Mouse (Mus musculus): ENCODE measurements around the gene Olfr342. TPM values are rescaled to one million over a fixed set of nuclear protein-coding genes. Genes with fewer than 3 reads are reported as not detected.

The Olfr342 gene
- not detected in 2 replicates for polyA plus RNA-seq (2015; fragmentation: Nextera tagmentation; extraction: Ambion mirVana)

DNA sequence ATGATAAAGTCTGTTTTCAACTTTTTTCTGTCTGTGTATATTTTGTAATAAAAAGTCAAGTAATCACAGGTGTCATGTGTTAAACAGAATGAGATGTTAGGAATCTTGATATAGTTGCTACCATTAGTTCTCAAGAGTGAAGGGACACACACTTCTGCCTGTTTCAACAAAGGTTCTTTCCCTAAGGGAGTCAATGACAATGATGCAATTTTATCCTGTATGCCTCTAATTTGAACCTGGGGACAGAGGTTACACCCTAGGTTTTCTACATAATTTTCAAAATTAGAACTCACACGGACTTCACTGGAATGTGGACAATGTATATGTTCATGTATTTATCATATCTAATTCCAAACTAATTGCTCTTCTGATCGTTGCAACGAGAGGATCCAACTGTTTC is at the start of gene Olfr342:
Gene Olfr342 (plus strand): TSS at position 301 of the 400 bp plus-strand sequence.
- no peaks in the 10 kb centered on the region for H3K36me3 ChIP-seq (ENCODE audit: control insufficient read depth, insufficient read depth)
- no peak within 1 kb of the TSS for H3K4me2 ChIP-seq (ENCODE audit: low read depth, low read length)
- WGBS (ENCODE audit: insufficient replicate concordance) = 43% methylated on average over 3 of the region's 3 CpGs
- no peaks in the 10 kb centered on the region for H3K27me3 ChIP-seq (ENCODE audit: control insufficient read depth, insufficient read depth, low read depth, low read length)
- H3K9ac ChIP-seq (ENCODE audit: low read depth, low read length) = no peak within 1 kb of the TSS
- H3K4me3 ChIP-seq (ENCODE audit: low read depth, low read length) = no peak within 1 kb of the TSS
- no peaks in the 10 kb centered on the region for H3K4me1 ChIP-seq (ENCODE audit: control insufficient read depth, low read depth, low read length)
- H3K27ac ChIP-seq (ENCODE audit: low read length) = no peak within 1 kb of the TSS
- no peak for ATAC-seq (ENCODE audit: low read depth)
- no peaks in the 10 kb centered on the region for H3K9me3 ChIP-seq (replicated peaks; ENCODE audit: control insufficient read depth, low read length)

GRCm38 (mm10) chr2:36482368-36482767 is 42.4 kb upstream of the Olfr342 start, which contains the start of gene Olfr341:
TSS of gene Olfr341 (minus strand) at chr2:36482468.
- no peaks in the 10 kb centered on the region for H3K36me3 ChIP-seq (ENCODE audit: control insufficient read depth, insufficient read depth)
- no peaks in the 10 kb centered on the region for H3K4me1 ChIP-seq (ENCODE audit: control insufficient read depth, low read depth, low read length)
- no peaks in the 10 kb centered on the region for H3K27me3 ChIP-seq (ENCODE audit: control insufficient read depth, insufficient read depth, low read depth, low read length)
- H3K9me3 ChIP-seq (replicated peaks; ENCODE audit: control insufficient read depth, low read length) = no peaks in the 10 kb centered on the region; the same call in 1 of the 2 replicates
- no peak within 1 kb of the TSS for H3K27ac ChIP-seq (ENCODE audit: low read length)
- ATAC-seq (ENCODE audit: low read depth) = no peak
- no peak within 1 kb of the TSS for H3K4me3 ChIP-seq (ENCODE audit: low read depth, low read length)
- H3K4me2 ChIP-seq (ENCODE audit: low read depth, low read length) = no peak within 1 kb of the TSS
- H3K9ac ChIP-seq (ENCODE audit: low read depth, low read length) = no peak within 1 kb of the TSS

GRCm38 (mm10) chr2:36565156-36565555 is 40.4 kb downstream of the Olfr342 start:
- H3K27me3 ChIP-seq (ENCODE audit: control insufficient read depth, insufficient read depth, low read depth, low read length) = no peaks in the 10 kb centered on the region
- H3K27ac ChIP-seq (ENCODE audit: low read length) = no peak overlapping the region
- no peak overlapping the region for H3K9ac ChIP-seq (ENCODE audit: low read depth, low read length)
- no peaks in the 10 kb centered on the region for H3K36me3 ChIP-seq (ENCODE audit: control insufficient read depth, insufficient read depth)
- H3K9me3 ChIP-seq (replicated peaks; ENCODE audit: control insufficient read depth, low read length) = no peaks in the 10 kb centered on the region
- ATAC-seq (ENCODE audit: low read depth) = no peak
- no peaks in the 10 kb centered on the region for H3K4me1 ChIP-seq (ENCODE audit: control insufficient read depth, low read depth, low read length)
- no peak overlapping the region for H3K4me3 ChIP-seq (ENCODE audit: low read depth, low read length)
- no peak overlapping the region for H3K4me2 ChIP-seq (ENCODE audit: low read depth, low read length)

DNA sequence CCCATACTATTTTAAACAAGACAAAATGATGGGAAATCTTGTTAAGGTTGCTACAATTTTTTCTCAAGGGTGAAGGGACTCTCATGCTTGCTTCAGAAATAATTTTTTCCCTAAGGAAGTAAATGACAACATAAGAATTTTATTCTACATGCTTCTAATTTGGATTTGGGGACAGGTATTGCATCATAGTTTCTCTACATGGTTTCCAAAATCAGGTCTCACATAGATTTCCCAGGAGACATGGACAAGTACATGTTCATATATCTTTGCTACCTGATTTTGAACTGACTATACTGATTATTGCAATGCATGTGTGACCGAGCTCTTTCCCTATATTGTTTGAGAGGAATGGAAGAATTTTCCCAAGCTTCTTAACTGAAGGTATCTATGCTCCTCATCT is 41.6 kb downstream of the Olfr342 start, which contains the start of gene Olfr344:
Gene Olfr344 (plus strand): TSS at position 301 of the 400 bp plus-strand sequence.
- H3K4me1 ChIP-seq (ENCODE audit: control insufficient read depth, low read depth, low read length) = no peaks in the 10 kb centered on the region
- no peak within 1 kb of the TSS for H3K27ac ChIP-seq (ENCODE audit: low read length)
- H3K4me2 ChIP-seq (ENCODE audit: low read depth, low read length) = no peak within 1 kb of the TSS
- WGBS (ENCODE audit: insufficient replicate concordance) = 58% methylated on average over 1 of the region's 1 CpGs
- H3K9me3 ChIP-seq (replicated peaks; ENCODE audit: control insufficient read depth, low read length) = no peaks in the 10 kb centered on the region
- H3K4me3 ChIP-seq (ENCODE audit: low read depth, low read length) = no peak within 1 kb of the TSS
- ATAC-seq (ENCODE audit: low read depth) = no peak
- no peak within 1 kb of the TSS for H3K9ac ChIP-seq (ENCODE audit: low read depth, low read length)
- no peaks in the 10 kb centered on the region for H3K27me3 ChIP-seq (ENCODE audit: control insufficient read depth, insufficient read depth, low read depth, low read length)
- H3K36me3 ChIP-seq (ENCODE audit: control insufficient read depth, insufficient read depth) = no peaks in the 10 kb centered on the region

DNA sequence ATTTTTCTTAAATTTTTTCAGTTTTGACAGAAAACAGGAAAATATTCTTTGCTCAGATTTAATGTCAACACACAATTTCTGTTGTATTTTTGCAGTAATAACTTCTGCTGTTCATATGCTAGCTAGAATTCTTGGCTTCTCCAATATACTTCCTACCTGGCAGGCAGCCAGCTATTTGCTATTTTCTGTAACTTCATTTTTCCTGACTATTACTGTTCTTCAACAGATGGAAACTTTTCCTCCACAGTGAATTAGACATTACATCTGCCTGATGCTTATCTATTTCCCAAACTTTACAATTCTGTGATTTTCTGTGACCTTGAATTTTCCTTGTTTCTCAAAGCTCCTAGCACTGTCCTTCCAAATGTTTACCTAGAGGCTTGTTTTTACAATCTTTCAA is 42.2 kb downstream of the Olfr342 start:
- Histone ChIP-seq H3K4me1 (ENCODE audit: control insufficient read depth, low read depth, low read length) (no peaks in the 10 kb centered on the region), H3K9me3 (replicated peaks; ENCODE audit: control insufficient read depth, low read length) (no peaks in the 10 kb centered on the region), H3K9ac (ENCODE audit: low read depth, low read length) (no peak overlapping the region), H3K4me3 (ENCODE audit: low read depth, low read length) (no peak overlapping the region), H3K27me3 (ENCODE audit: control insufficient read depth, insufficient read depth, low read depth, low read length) (no peaks in the 10 kb centered on the region), H3K4me2 (ENCODE audit: low read depth, low read length) (no peak overlapping the region), H3K27ac (ENCODE audit: low read length) (no peak overlapping the region), H3K36me3 (ENCODE audit: control insufficient read depth, insufficient read depth) (no peaks in the 10 kb centered on the region)
- no peak for ATAC-seq (ENCODE audit: low read depth)

DNA sequence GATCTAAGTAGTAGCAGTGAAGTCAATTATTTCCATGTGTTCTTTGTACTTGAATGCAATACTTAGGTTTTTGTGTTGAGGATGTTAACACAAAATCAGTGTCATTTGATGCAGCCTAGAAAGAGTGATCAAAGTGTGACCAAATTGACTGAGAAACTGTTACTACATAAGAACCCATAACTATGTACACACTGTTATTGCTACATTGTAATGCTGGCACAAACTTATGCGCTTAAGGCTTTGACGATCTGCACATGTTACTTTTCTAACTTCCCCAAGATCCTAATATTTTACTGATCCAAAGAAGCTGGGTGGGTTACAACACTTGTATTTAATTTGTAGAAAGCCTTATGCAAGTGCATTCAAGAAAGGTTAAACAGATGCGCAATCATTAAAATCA is 43.0 kb downstream of the Olfr342 start:
- Histone ChIP-seq H3K36me3 (ENCODE audit: control insufficient read depth, insufficient read depth) (no peaks in the 10 kb centered on the region), H3K9ac (ENCODE audit: low read depth, low read length) (no peak overlapping the region), H3K9me3 (replicated peaks; ENCODE audit: control insufficient read depth, low read length) (no peaks in the 10 kb centered on the region), H3K4me2 (ENCODE audit: low read depth, low read length) (no peak overlapping the region), H3K27me3 (ENCODE audit: control insufficient read depth, insufficient read depth, low read depth, low read length) (no peaks in the 10 kb centered on the region), H3K4me1 (ENCODE audit: control insufficient read depth, low read depth, low read length) (no peaks in the 10 kb centered on the region), H3K4me3 (ENCODE audit: low read depth, low read length) (no peak overlapping the region), H3K27ac (ENCODE audit: low read length) (no peak overlapping the region)
- WGBS (ENCODE audit: insufficient replicate concordance) = 81% methylated on average over 3 of the region's 3 CpGs
- no peak for ATAC-seq (ENCODE audit: low read depth)

Other genes starting within 250 kb of the Olfr342 start
- gene Olfr338, start 151.5 kb upstream of the Olfr342 start, polyA plus RNA-seq (2015; fragmentation: Nextera tagmentation; extraction: Ambion mirVana) = not detected in 2 replicates
- gene Olfr339, start 106.1 kb upstream of the Olfr342 start, polyA plus RNA-seq (2015; fragmentation: Nextera tagmentation; extraction: Ambion mirVana) = not detected in 2 replicates
- gene Olfr340, start 72.4 kb upstream of the Olfr342 start, polyA plus RNA-seq (2015; fragmentation: Nextera tagmentation; extraction: Ambion mirVana) = not detected in 2 replicates
- not detected in 2 replicates for gene Olfr341, start 42.5 kb upstream of the Olfr342 start, polyA plus RNA-seq (2015; fragmentation: Nextera tagmentation; extraction: Ambion mirVana)
- gene Olfr344, start 41.7 kb downstream of the Olfr342 start, polyA plus RNA-seq (2015; fragmentation: Nextera tagmentation; extraction: Ambion mirVana) = not detected in 2 replicates
- not detected in 2 replicates for gene Olfr345, start 115.0 kb downstream of the Olfr342 start, polyA plus RNA-seq (2015; fragmentation: Nextera tagmentation; extraction: Ambion mirVana)
- not detected in 2 replicates for gene Olfr346, start 160.8 kb downstream of the Olfr342 start, polyA plus RNA-seq (2015; fragmentation: Nextera tagmentation; extraction: Ambion mirVana)
- not detected in 2 replicates for gene Olfr347, start 206.9 kb downstream of the Olfr342 start, polyA plus RNA-seq (2015; fragmentation: Nextera tagmentation; extraction: Ambion mirVana)

Measured in liver, embryonic 16.5 days (tissue).